Mouse (Mus musculus) kidney, embryonic 15.5 days (tissue): Measurements from ENCODE around the gene Creb5. TPM values are rescaled to one million over a fixed set of nuclear protein-coding genes. Genes with fewer than 3 reads are reported as not detected.
"Not testable (repeated sequence)": the region's sequence is repeated elsewhere in the genome, so short reads cannot be mapped to it uniquely, and the experiment has no call there.

Experiments
- ATAC-seq: fragments of 200-750 bp; cut with Nextera tagmentation; replicated peaks from 2 replicates; pipeline ENCODE4 v1.8.0; 2017; ENCODE audit warnings: moderate TSS enrichment; ENCODE audit not compliant: low FRiP score
- H3K27ac ChIP-seq: fragments of 300-500 bp; sonication (generic); 2 replicates; pipeline ENCODE4 v1.5.1; 2015; ENCODE audit warnings: mild to moderate bottlenecking, inconsistent platforms
- H3K27me3 ChIP-seq: fragments of 300-500 bp; sonication (generic); 2 replicates; pipeline ENCODE4 v1.6.1; 2015; ENCODE audit warnings: inconsistent platforms
- H3K36me3 ChIP-seq: fragments of 300-500 bp; sonication (generic); 2 replicates; pipeline ENCODE4 v1.6.1; 2015; ENCODE audit warnings: inconsistent platforms
- H3K4me1 ChIP-seq: fragments of 300-500 bp; sonication (generic); 2 replicates; pipeline ENCODE4 v1.6.1; 2015; ENCODE audit warnings: inconsistent platforms
- H3K4me2 ChIP-seq: fragments of 300-500 bp; sonication (generic); 2 replicates; pipeline ENCODE4 v1.6.1; 2015; ENCODE audit warnings: moderate library complexity, mild to moderate bottlenecking, inconsistent platforms
- H3K4me3 ChIP-seq: fragments of 300-500 bp; sonication (generic); replicated peaks from 2 replicates; pipeline ENCODE4 v1.5.1; 2015; ENCODE audit warnings: mild to moderate bottlenecking, inconsistent platforms
- H3K9ac ChIP-seq: fragments of 300-500 bp; sonication (generic); 2 replicates; pipeline ENCODE4 v1.6.1; 2015; ENCODE audit warnings: mild to moderate bottlenecking, inconsistent platforms
- H3K9me3 ChIP-seq: fragments of 300-500 bp; sonication (generic); replicated peaks from 2 replicates; pipeline ENCODE4 v1.6.1; 2016; ENCODE audit warnings: inconsistent platforms
- WGBS: fragments of 180-500 bp; shearing (Covaris S2); methylation state at CpG from one replicate; pipeline ENCODE4 v1.1.7; 2015; ENCODE audit warnings: mixed read lengths; 5-methylcytosine and 5-hydroxymethylcytosine counted together
- polyA plus RNA-seq: library from polyadenylated mRNA; unstranded; fragments of >200 nt; fragmentation: Nextera tagmentation; extraction: Ambion mirVana; gene quantifications from 2 replicates; pipeline ENCODE4 v1.2.1, GENCODE M21; 2015

Creb5 gene
- polyA plus RNA-seq, 1 experiment from 2014 or later, result 5.4 TPM

GRCm38 (mm10) chr6:53396421-53396820 is 109.4 kb downstream of the Creb5 start:
- H3K9ac ChIP-seq, result no peak overlapping the region
- H3K9me3 ChIP-seq, result no peaks in the 10 kb centered on the region
- no peak overlapping the region for H3K27ac ChIP-seq
- peaks cover 18% of the 10 kb centered on the region; the same call in 1 of the 2 replicates for H3K27me3 ChIP-seq
- H3K36me3 ChIP-seq, result no peaks in the 10 kb centered on the region
- no peak overlapping the region for H3K4me2 ChIP-seq
- no peak for ATAC-seq
- WGBS, result 87% methylated on average over 3 of the region's 3 CpGs
- H3K4me3 ChIP-seq, result no peak overlapping the region
- H3K4me1 ChIP-seq, result peaks cover 23% of the 10 kb centered on the region

DNA sequence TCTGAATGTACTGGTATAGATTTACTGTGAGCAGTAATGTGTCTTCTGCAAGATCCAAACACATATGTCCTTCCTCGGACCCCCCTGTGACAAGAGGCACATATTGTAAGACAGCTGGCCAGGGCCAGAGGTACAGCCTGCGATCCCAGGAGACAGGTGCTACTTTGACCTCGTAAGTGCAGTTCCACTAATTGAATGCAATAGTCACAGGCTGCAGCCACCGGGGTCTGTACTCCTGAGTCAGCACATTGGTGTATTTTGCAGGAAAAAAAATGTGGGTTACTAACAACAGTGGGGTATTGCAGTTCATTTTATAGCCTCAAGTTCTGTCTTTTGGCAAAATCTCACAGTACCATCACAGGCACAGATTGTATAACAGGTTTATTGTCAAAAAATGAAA is 110.7 kb downstream of the Creb5 start:
- no peak for ATAC-seq
- H3K9ac ChIP-seq, result no peak overlapping the region
- no peaks in the 10 kb centered on the region for H3K9me3 ChIP-seq
- H3K4me3 ChIP-seq, result no peak overlapping the region
- H3K36me3 ChIP-seq, result no peaks in the 10 kb centered on the region
- no peak overlapping the region for H3K27ac ChIP-seq
- H3K4me1 ChIP-seq, result peaks cover 23% of the 10 kb centered on the region
- no peak overlapping the region for H3K4me2 ChIP-seq
- H3K27me3 ChIP-seq, result peaks cover 18% of the 10 kb centered on the region; the same call in 1 of the 2 replicates
- 62% methylated on average over 4 of the region's 4 CpGs for WGBS

DNA sequence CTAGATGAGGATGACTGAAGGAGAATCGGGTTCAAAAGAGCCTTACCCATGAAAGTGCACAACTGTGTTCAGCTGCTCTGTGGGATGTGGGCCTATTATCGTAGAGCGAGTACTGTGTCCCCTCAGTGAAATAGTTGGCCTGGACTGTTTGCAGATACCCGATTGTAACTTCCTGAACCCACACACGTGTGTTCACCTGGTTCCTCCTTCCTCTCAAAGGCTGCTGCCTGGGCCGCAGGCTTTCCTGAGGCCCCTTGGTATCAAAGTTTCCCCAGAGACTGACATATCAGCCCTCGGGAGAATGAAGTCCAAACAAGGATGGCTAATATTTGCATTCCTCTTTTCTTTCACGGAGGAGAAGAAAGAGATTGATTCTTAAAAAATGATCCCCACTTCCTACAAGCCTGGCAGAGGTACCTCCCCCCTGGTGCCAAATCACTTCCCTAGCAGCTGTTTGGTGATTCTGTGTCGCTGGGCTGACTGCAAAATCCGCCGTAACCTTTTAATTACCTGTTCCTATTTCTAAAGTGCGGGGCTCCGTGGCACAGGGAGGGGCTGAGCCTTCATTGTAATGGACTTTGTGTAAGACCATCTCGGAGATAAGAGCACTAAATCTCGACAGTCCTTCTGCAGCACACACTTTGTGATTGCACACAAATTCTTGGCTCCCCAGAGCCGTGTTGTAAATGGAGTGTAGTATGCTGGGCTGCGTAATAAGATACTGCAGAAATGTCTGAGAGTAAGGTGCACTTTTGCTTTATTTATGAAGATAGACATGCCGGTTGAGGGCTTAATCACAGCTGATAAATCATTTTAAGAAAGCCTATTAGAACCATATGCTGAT is 111.4 kb downstream of the Creb5 start:
- H3K36me3 ChIP-seq, result no peaks in the 10 kb centered on the region
- ATAC-seq, result no peak
- no peak overlapping the region for H3K9ac ChIP-seq
- H3K9me3 ChIP-seq, result no peaks in the 10 kb centered on the region
- H3K4me3 ChIP-seq, result no peak overlapping the region
- peaks cover 23% of the 10 kb centered on the region for H3K4me1 ChIP-seq
- peaks cover 18% of the 10 kb centered on the region; the same call in 1 of the 2 replicates for H3K27me3 ChIP-seq
- H3K27ac ChIP-seq, result no peak overlapping the region
- H3K4me2 ChIP-seq, result peak overlapping the region; percentile 25; the same call in 1 of the 2 replicates
- WGBS, result 28% methylated on average over 18 of the region's 18 CpGs

GRCm38 (mm10) chr6:53401364-53401763 is 114.3 kb downstream of the Creb5 start:
- no peak for ATAC-seq
- H3K27me3 ChIP-seq, result peaks cover 14% of the 10 kb centered on the region; the same call in 1 of the 2 replicates
- WGBS, result 82% methylated on average over 6 of the region's 6 CpGs
- no peak overlapping the region for H3K9ac ChIP-seq
- peaks cover 9% of the 10 kb centered on the region; the same call in 1 of the 2 replicates for H3K4me1 ChIP-seq
- no peak overlapping the region for H3K4me3 ChIP-seq
- no peaks in the 10 kb centered on the region for H3K9me3 ChIP-seq
- H3K36me3 ChIP-seq, result no peaks in the 10 kb centered on the region
- H3K4me2 ChIP-seq, result no peak overlapping the region
- H3K27ac ChIP-seq, result no peak overlapping the region

DNA sequence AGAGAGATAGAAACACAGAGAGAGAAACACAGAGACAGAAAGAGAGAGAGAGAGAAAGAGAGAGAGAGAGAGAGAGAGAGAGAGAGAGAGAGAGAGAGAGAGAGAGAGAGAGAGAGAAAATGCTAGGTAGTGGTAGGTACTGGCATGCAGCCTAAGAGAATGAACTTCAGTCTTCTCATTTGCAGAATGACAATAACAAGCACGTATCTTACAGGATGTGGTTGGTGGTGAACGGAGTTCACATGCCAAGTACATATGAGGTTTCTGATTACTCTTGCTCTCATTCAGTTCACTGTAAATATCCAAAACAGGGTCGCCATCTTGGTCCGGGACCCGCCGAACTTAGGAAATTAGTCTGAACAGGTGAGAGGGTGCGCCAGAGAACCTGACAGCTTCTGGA is 115.5 kb downstream of the Creb5 start:
- not testable (repeated sequence) for H3K4me1 ChIP-seq, H3K9me3 ChIP-seq, H3K27ac ChIP-seq, H3K4me2 ChIP-seq, H3K4me3 ChIP-seq, H3K9ac ChIP-seq, ATAC-seq, H3K36me3 ChIP-seq, H3K27me3 ChIP-seq
- 95% methylated on average over 6 of the region's 7 CpGs for WGBS

- Histone ChIP-seq H3K27me3 (no peaks in the 10 kb centered on the region), H3K27ac (no peak overlapping the region), H3K4me3 (no peak overlapping the region), H3K36me3 (no peaks in the 10 kb centered on the region), H3K9me3 (no peaks in the 10 kb centered on the region), H3K4me2 (no peak overlapping the region), H3K9ac (no peak overlapping the region), H3K4me1 (no peaks in the 10 kb centered on the region)
- 87% methylated on average over 6 of the region's 6 CpGs for WGBS
- no peak for ATAC-seq
Measured at GRCm38 (mm10) chr6:53409183-53409582, 122.1 kb downstream of the Creb5 start.

GRCm38 (mm10) chr6:53421345-53421744 is 134.3 kb downstream of the Creb5 start:
- 35% methylated on average over 3 of the region's 3 CpGs for WGBS
- ATAC-seq, result no peak
- no peak overlapping the region for H3K9ac ChIP-seq
- no peaks in the 10 kb centered on the region for H3K36me3 ChIP-seq
- H3K9me3 ChIP-seq, result no peaks in the 10 kb centered on the region
- no peaks in the 10 kb centered on the region for H3K27me3 ChIP-seq
- no peak overlapping the region for H3K4me3 ChIP-seq
- H3K27ac ChIP-seq, result no peak overlapping the region
- H3K4me1 ChIP-seq, result no peaks in the 10 kb centered on the region
- H3K4me2 ChIP-seq, result no peak overlapping the region

DNA sequence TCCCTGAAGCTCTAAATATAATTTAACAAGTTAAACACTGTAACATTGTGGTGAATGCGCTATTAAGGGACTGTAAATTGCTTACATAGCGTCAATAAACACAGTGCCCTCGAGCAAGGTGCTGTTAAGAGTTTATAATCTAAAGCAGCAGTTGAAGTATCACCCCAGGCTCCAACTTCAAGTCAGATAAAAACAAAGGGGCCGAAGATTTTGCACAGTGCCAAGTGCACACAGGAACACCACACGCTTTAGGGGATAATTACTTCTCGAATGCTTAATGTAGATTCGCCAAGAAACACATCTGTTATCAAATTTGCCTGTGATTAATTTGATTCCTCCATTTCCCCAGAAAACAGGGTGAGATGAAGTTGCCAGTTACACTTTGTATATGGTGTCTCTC is 142.3 kb downstream of the Creb5 start:
- Histone ChIP-seq H3K9me3 (no peaks in the 10 kb centered on the region), H3K27ac (no peak overlapping the region), H3K36me3 (no peaks in the 10 kb centered on the region), H3K4me2 (no peak overlapping the region), H3K9ac (no peak overlapping the region), H3K4me3 (no peak overlapping the region), H3K4me1 (no peaks in the 10 kb centered on the region), H3K27me3 (no peaks in the 10 kb centered on the region)
- 65% methylated on average over 7 of the region's 7 CpGs for WGBS
- ATAC-seq, result no peak

DNA sequence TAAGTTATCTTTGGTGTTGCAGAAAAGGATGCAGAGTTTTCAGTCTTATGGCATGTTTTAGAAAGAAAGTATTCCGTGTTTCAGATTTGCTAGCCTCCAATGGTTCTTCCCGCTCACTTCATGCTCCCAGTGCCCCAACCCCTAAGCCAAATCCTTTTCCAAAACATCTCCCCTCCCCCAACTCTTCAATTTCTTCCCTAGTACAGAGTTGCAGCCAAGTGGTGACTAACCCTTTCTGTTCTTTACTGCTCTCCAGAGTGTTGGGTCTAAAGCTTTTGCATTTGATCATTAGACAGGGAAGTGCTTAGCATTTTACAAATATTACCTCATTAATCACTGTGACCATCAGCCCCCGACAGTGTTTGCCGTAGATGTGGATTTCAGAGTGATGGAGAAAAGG is 142.8 kb downstream of the Creb5 start:
- H3K27ac ChIP-seq, result no peak overlapping the region
- no peak overlapping the region for H3K9ac ChIP-seq
- H3K9me3 ChIP-seq, result no peaks in the 10 kb centered on the region
- H3K4me1 ChIP-seq, result no peaks in the 10 kb centered on the region
- H3K4me2 ChIP-seq, result no peak overlapping the region
- H3K36me3 ChIP-seq, result no peaks in the 10 kb centered on the region
- WGBS, result 51% methylated on average over 4 of the region's 4 CpGs
- no peaks in the 10 kb centered on the region for H3K27me3 ChIP-seq
- ATAC-seq, result no peak
- H3K4me3 ChIP-seq, result no peak overlapping the region

GRCm38 (mm10) chr6:53445862-53446460 is 158.9 kb downstream of the Creb5 start:
- no peak for ATAC-seq
- Histone ChIP-seq H3K4me3 (no peak overlapping the region), H3K27me3 (peaks cover 7% of the 10 kb centered on the region; the same call in 1 of the 2 replicates), H3K9me3 (no peaks in the 10 kb centered on the region), H3K9ac (no peak overlapping the region), H3K4me1 (peaks cover 25% of the 10 kb centered on the region), H3K4me2 (no peak overlapping the region), H3K36me3 (no peaks in the 10 kb centered on the region), H3K27ac (no peak overlapping the region)
- WGBS, result 91% methylated on average over 11 of the region's 11 CpGs

DNA sequence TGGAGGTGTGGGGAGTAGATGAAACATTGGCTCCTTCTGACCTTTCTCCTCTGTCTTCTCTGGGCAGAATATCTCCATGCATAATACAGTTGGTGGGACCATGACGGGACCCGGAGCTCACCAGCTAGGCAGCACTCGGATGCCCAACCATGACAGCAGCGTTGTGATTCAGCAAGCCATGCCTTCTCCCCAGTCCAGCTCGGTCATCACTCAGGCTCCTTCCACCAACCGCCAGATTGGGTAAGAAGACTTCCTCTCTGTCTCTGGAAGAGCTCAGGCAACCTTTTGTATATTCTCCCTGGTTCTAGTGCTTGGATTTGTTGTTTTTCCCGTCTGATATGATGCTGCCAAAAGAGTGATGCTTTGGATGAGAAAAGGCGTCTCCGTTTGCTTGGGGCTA is 160.4 kb downstream of the Creb5 start:
- Histone ChIP-seq H3K4me2 (no peak overlapping the region), H3K36me3 (no peaks in the 10 kb centered on the region), H3K27ac (no peak overlapping the region), H3K9me3 (no peaks in the 10 kb centered on the region), H3K4me3 (no peak overlapping the region), H3K9ac (no peak overlapping the region), H3K4me1 (peaks cover 40% of the 10 kb centered on the region), H3K27me3 (peaks cover 12% of the 10 kb centered on the region; the same call in 1 of the 2 replicates)
- 91% methylated on average over 9 of the region's 9 CpGs for WGBS
- no peak for ATAC-seq

DNA sequence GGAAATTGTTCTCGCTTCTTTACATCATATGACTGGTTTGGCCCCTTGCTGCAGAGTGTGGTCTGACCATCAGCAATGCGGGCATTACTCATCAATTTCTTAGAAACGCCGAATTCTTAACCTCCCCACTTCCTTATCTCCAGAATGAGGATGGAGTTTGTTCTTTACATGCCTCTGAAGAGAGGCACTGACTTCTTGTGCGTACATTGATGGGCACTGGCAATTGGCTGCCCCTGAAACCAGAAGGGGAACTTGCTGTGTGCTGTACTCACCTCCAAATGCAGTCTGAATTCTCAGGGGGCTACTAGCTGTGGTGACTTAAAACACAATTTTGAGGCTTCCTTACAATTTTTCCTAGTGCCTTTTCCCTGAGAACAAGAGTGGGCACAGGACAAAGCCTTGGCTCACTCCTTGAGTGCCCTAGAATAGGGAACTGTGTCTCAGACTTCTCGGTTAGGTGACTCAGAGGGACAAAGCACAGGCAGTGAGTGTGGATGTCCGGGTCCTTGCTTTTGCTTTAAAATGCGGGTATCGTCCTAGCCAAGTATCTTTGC is 161.3 kb downstream of the Creb5 start:
- Histone ChIP-seq H3K36me3 (no peaks in the 10 kb centered on the region), H3K9me3 (no peaks in the 10 kb centered on the region), H3K9ac (no peak overlapping the region), H3K27ac (no peak overlapping the region), H3K4me1 (peaks cover 47% of the 10 kb centered on the region), H3K27me3 (peaks cover 12% of the 10 kb centered on the region; the same call in 1 of the 2 replicates), H3K4me3 (no peak overlapping the region), H3K4me2 (no peak overlapping the region)
- 80% methylated on average over 9 of the region's 9 CpGs for WGBS
- ATAC-seq, result no peak
